Mouse (Mus musculus) olfactory bulb, adult 2 months (tissue): Measurements from ENCODE around the gene Il18. TPM values are rescaled to one million over a fixed set of nuclear protein-coding genes. Genes with fewer than 3 reads are reported as not detected.

ENCODE experiments used
- H3K27ac ChIP-seq: fragments of 200-500 bp; 2 replicates; pipeline ENCODE4 v1.5.1; 2012; ENCODE audit warnings: low read depth, low read length; ENCODE audit not compliant: insufficient read depth
- H3K4me1 ChIP-seq: fragments of 200-500 bp; 2 replicates; pipeline ENCODE4 v1.6.1; 2012; ENCODE audit warnings: low read length; ENCODE audit not compliant: control insufficient read depth, insufficient read depth
- H3K4me3 ChIP-seq: fragments of 200-500 bp; 2 replicates; pipeline ENCODE4 v1.5.1; 2012; ENCODE audit warnings: mild to moderate bottlenecking, low read depth, low read length, moderate library complexity; ENCODE audit not compliant: insufficient read depth
- CTCF ChIP-seq: fragments of 200-500 bp; IDR thresholded peaks from 2 replicates; pipeline ENCODE4 v1.5.1; 2012; ENCODE audit warnings: low read depth, mild to moderate bottlenecking, low read length, moderate library complexity; ENCODE audit not compliant: insufficient read depth
- POLR2A ChIP-seq: fragments of 200-500 bp; IDR thresholded peaks from 2 replicates; pipeline ENCODE4 v1.6.1; 2012; ENCODE audit warnings: mild to moderate bottlenecking, low read depth, low read length, moderate library complexity; ENCODE audit not compliant: insufficient read depth
- WGBS: fragments of 180-500 bp; shearing (Covaris S2); methylation state at CpG from one replicate; pipeline ENCODE4 v1.1.7; 2018; 5-methylcytosine and 5-hydroxymethylcytosine counted together
- polyA plus RNA-seq: library from polyadenylated mRNA; stranded (reverse); fragments of >200 nt; gene quantifications from 2 replicates; pipeline ENCODE4 v1.2.4, GENCODE M21; 2012; ENCODE audit warnings: low replicate concordance; ENCODE audit not compliant: missing spikeins, insufficient read depth, insufficient read length

The Il18 gene
- polyA plus RNA-seq, 1 experiment: not detected

DNA sequence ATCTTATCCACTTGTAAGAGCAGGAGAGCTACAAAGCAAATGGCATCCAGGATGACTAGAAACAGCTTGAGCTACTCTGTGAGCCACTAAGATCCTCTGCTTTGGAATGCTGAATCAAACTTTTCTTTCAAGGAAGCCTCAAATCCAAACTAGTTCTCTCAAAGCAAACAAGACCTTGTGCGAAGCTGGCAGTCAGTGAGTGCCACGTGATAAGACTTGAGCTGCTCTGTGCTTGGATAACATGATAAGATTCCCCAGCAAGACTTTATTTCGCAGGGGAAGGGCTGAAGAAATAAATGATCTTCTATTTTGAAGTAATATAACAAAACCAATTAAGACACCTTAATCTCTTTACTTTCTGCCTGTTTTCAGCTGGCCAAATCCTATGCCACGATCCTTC is 11.3 kb downstream of the Il18 start:
- 79% methylated on average over 4 of the region's 4 CpGs for WGBS
- Histone ChIP-seq H3K27ac (no peak overlapping the region), H3K4me1 (peaks cover 6% of the 10 kb centered on the region), H3K4me3 (no peak overlapping the region)
- TF ChIP-seq CTCF: no peak

DNA sequence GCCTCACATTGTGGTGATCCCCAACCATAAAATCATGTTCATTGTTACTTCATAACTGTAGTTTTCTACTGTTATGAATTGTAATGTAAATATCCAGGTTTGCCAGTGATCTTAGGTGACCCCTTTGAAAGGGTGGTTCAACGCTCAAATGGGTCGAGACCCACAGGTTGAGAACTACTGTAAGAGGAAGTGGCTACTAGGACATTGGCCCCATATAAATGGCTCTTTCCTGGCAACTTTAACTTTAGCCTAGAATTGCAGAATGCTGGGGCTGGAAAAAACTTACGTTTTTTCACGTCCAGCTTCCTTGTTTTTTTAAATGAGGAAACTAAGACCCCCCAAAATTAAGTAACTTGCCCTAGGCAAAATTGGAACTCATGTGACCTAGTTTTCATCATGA is 12.7 kb downstream of the Il18 start:
- no peak for TF ChIP-seq CTCF
- Histone ChIP-seq H3K27ac (no peak overlapping the region), H3K4me3 (no peak overlapping the region), H3K4me1 (peaks cover 6% of the 10 kb centered on the region)
- 91% methylated on average over 4 of the region's 4 CpGs for WGBS

DNA sequence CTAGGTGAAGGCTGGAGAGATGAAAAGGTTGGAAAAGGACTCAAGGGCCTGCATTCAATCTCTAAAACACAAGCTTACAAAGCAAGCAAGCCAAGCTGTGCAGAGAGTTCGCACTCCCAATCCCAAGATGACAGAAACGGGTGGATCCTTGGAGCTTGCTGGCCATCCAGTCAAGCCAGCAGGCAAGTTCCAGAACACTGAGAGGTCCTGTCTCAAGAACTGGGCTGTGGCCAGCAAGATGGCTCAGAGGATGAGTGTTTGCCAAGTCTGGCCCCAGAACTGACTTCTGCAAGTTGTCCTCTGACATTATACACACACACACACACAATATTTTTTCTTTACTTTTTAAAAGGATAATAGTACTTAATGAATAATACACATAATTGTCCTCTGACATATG is 13.3 kb downstream of the Il18 start:
- 89% methylated on average over 2 of the region's 2 CpGs for WGBS
- TF ChIP-seq CTCF: no peak
- TF ChIP-seq POLR2A: no peak
- Histone ChIP-seq H3K4me3 (no peak overlapping the region), H3K4me1 (peaks cover 6% of the 10 kb centered on the region), H3K27ac (no peak overlapping the region)

DNA sequence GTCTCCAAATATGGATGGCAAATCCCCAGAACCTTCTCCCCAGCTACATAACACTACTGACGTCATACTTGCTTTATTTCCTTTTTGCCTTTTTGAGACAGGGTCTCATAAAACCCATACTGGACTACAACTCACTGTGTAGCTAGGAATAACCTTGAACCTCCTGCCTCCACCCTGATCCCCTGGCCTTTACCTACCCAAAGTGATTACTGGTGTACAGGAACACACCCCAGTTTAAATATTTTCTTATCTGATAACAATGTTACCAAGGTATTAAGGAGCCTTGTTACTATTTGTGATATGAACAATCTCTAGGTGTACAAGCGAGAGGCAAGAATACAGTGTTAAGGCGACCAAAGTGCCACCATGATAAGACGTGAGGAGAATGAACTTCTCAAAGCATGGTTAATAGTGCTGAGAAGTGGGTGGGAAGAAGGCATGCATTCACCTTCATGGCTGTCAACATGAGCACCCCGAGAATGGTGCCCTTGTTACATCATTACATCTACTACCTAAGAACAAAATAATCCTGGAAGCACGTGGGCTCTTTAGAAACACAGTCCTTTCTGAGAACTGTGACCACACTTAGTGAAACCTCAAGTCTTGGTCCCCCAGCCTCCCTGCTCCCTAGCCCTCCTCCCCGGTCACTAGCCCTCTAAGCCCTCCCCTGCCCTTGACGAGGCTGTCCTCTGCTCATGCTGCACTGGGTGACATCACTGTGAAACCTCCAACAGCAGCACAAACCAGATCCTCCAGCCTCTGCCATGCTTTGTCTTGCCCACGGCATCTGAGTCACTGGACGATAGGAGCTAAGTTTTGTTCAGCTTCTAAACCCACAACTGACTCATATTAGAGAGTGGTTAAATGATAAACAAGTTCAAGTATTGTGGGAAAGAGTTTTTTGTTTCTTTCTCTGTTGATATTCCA is 15.2 kb downstream of the Il18 start:
- H3K4me1 ChIP-seq: peaks cover 6% of the 10 kb centered on the region
- WGBS: 75% methylated on average over 10 of the region's 10 CpGs
- no peak overlapping the region for H3K4me3 ChIP-seq
- TF ChIP-seq POLR2A: no peak
- TF ChIP-seq CTCF: no peak
- no peak overlapping the region for H3K27ac ChIP-seq

DNA sequence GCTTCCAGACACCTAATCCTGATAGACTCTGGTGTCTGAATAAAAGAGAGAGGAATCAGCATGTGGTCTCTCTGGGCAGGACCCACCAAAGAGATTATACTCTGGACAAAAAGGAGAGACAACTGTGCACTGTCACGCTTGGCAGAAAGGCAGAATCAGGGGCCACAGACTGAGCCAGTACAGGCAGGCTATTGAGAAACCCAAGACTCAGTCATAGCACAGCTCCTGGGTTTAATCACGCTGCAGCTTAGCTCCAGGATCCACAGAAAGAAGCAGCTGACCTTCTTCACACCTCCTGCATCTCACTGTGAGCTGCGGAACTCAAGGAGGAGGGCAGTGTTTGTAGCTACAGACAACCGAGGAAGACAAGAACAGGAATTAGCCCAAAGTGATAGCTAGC is 25.7 kb downstream of the Il18 start:
- Histone ChIP-seq H3K27ac (no peak overlapping the region), H3K4me1 (no peaks in the 10 kb centered on the region), H3K4me3 (no peak overlapping the region)
- WGBS: 39% methylated on average over 4 of the region's 4 CpGs
- no peak for TF ChIP-seq CTCF
- no peak for TF ChIP-seq POLR2A

DNA sequence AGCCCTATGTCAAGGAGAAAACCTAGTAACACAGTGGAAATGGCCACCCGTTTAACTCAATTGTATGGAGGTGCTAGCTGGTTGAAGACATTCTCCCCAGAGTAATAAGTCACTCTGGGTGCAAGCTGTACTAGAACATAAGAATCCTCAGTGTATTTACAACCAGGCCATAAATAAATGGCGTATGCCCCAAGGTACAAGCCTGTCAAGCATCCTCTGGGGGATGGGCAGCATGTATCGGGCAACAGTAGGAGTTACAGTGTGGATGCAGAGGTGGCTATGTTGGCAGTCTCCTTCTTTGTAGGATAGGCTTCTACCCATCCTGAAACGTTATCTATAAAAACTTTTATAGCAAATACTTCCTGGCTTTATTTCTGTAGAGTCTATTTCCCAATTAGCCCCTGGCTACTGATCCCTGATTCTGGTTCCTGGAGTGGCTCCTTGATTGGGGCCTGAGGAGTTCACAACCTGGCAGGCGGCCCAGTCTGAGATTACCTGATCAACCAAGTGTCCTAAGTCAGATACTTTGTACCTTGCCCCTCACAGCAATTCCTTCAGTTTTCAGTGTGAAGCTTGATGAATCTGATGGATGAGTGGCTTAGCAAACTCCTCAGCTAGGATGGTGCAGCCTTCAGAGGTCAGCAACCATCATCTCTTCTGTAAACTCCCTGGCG is 30.7 kb downstream of the Il18 start:
- TF ChIP-seq CTCF (no peak), POLR2A (no peak)
- H3K27ac ChIP-seq: no peak overlapping the region
- WGBS: 84% methylated on average over 6 of the region's 6 CpGs
- no peaks in the 10 kb centered on the region for H3K4me1 ChIP-seq
- no peak overlapping the region for H3K4me3 ChIP-seq

DNA sequence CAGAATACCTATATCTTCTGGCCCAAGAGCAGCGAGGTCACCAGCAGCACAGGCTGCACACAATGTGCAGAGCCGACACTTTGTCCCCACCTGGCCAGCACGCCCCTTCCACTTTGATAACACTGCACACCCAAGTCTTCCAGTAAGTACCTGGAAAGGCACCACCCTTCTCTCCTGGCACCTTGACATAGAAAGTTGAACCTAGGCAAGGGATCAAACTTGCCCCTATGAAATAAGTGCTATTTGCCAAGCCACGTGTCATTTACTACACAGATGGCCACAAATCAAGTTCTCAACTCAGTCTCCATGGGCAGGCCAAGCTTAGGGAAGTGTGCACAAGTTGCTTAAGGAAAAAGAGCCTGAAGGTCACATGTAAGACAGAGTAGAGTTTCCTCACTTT is 32.3 kb downstream of the Il18 start:
- no peak for TF ChIP-seq CTCF
- TF ChIP-seq POLR2A: no peak
- H3K4me1 ChIP-seq: peaks cover 3% of the 10 kb centered on the region
- H3K27ac ChIP-seq: no peak overlapping the region
- WGBS: 82% methylated on average over 4 of the region's 4 CpGs
- H3K4me3 ChIP-seq: no peak overlapping the region

DNA sequence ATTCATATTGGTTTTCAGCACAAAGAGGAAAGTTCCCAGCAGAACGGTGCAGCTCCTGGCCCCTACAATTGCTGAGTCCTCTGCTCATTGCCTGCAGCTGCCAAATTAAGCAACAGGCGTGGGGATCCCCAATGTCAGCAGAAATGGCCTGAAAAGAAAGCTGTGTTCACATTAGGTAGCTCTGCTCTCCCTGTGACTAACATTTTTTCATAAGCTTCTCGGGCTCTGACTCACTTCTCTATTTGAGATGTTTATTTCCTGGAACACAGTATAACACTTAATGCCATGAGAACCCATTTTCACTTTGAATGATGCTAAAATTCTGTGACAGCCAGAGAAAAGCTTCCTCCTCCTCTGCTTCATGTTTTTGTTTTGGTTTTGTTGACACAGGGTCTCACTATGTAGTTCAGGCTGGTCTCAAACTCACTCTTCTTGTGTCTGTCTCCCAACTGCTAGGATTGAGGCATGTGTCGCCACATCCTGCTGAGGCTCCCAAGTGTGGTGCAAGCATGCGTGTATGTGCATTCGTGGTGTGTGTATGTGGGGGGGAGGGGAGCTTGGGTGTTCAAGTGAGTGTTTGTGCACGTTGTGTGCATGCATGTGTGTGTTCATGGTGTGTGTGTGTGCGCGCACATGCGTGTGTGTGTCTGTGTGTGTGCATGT is 36.4 kb downstream of the Il18 start:
- no peak overlapping the region for H3K4me3 ChIP-seq
- no peak for TF ChIP-seq POLR2A
- no peak for TF ChIP-seq CTCF
- WGBS: 62% methylated on average over 10 of the region's 10 CpGs
- H3K4me1 ChIP-seq: peaks cover 3% of the 10 kb centered on the region
- no peak overlapping the region for H3K27ac ChIP-seq

DNA sequence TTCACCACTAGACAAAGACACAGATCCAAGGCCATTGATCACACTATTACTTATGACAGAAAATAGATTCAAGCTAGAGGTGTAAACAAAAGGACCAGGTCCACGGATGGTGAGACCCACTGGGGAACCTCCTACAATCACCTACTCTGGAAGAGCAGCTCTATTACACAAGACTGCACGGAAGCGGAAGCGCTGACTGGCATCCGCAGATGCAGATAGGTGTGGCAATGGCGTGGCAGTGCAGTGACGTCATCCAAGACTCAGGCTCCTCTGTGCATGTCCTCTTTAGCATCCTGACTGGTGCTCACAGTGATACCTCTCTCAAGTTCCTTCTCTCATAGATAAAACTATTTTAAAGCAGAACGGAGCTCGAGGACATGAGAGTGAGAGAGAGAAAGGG is 38.3 kb downstream of the Il18 start:
- Histone ChIP-seq H3K4me3 (no peak overlapping the region), H3K27ac (no peak overlapping the region), H3K4me1 (peaks cover 3% of the 10 kb centered on the region)
- 92% methylated on average over 9 of the region's 9 CpGs for WGBS
- TF ChIP-seq POLR2A (no peak), CTCF (no peak)
